Mouse (Mus musculus) heart, embryonic 14.5 days (tissue): ENCODE measurements around the gene Tbc1d20. TPM values are rescaled to one million over a fixed set of nuclear protein-coding genes. Genes with fewer than 3 reads are reported as not detected.
"Not testable (repeated sequence)": the region's sequence is repeated elsewhere in the genome, so short reads cannot be mapped to it uniquely, and the experiment has no call there.

Source experiments
- ATAC-seq: fragments of 200-750 bp; cut with Nextera tagmentation; 2 replicates; pipeline ENCODE4 v1.8.0; 2017; ENCODE audit warnings: low read depth, moderate TSS enrichment; ENCODE audit not compliant: insufficient number of reproducible peaks, insufficient read depth, low FRiP score
- H3K27ac ChIP-seq, 2 experiments: fragments of 200-500 bp in 1 of 2; fragments of 300-500 bp in 1 of 2; sonication (generic) in 1 of 2; replicated peaks in 1 of 2; 2 replicates each; pipeline ENCODE4 v1.5.1; 2012 to 2014; ENCODE audit warnings: low read depth in 2 of 2, low read length in 2 of 2, control low read depth in 1 of 2, mild to moderate bottlenecking in 1 of 2, mixed read lengths in 1 of 2; ENCODE audit not compliant: control insufficient read depth in 1 of 2, insufficient read depth in 1 of 2
- H3K27me3 ChIP-seq: fragments of 300-500 bp; sonication (generic); 2 replicates; pipeline ENCODE4 v1.6.1; 2014; ENCODE audit warnings: mild to moderate bottlenecking, low read length, control low read depth; ENCODE audit not compliant: control insufficient read depth, insufficient read depth
- H3K36me3 ChIP-seq: fragments of 300-500 bp; sonication (generic); 2 replicates; pipeline ENCODE4 v1.6.1; 2014; ENCODE audit warnings: mild to moderate bottlenecking, control low read depth, low read length, mixed read lengths; ENCODE audit not compliant: control insufficient read depth, insufficient read depth
- H3K4me1 ChIP-seq, 2 experiments: fragments of 200-500 bp in 1 of 2; fragments of 300-500 bp in 1 of 2; sonication (generic) in 1 of 2; 2 replicates each; pipeline ENCODE4 v1.6.1; 2012 to 2014; ENCODE audit warnings: low read length in 2 of 2, control low read depth in 1 of 2, mixed read lengths in 1 of 2; ENCODE audit not compliant: control insufficient read depth in 2 of 2, insufficient read depth in 2 of 2
- H3K4me2 ChIP-seq: fragments of 300-500 bp; sonication (generic); 2 replicates; pipeline ENCODE4 v1.6.1; 2014; ENCODE audit warnings: mild to moderate bottlenecking, low read length
- H3K4me3 ChIP-seq, 2 experiments: fragments of 200-500 bp in 1 of 2; fragments of 300-500 bp in 1 of 2; sonication (generic) in 1 of 2; 2 replicates each; pipeline ENCODE4 v1.5.1; 2012 to 2014; ENCODE audit warnings: low read length in 2 of 2, mild to moderate bottlenecking in 2 of 2, control low read depth in 1 of 2, low read depth in 1 of 2, moderate library complexity in 1 of 2; ENCODE audit not compliant: control insufficient read depth in 1 of 2, insufficient read depth in 1 of 2
- H3K9ac ChIP-seq: fragments of 300-500 bp; sonication (generic); 2 replicates; pipeline ENCODE4 v1.6.1; 2014; ENCODE audit warnings: mild to moderate bottlenecking, low read length
- H3K9me3 ChIP-seq: fragments of 300-500 bp; sonication (generic); 2 replicates; pipeline ENCODE4 v1.6.1; 2016; ENCODE audit warnings: low read length, control low read depth; ENCODE audit not compliant: control insufficient read depth
- WGBS: fragments of 180-500 bp; shearing (Covaris S2); extraction: QIAGEN DNeasy Blood & Tissue Kit; methylation state at CpG from one replicate; pipeline ENCODE4 v1.1.7; 2014; 5-methylcytosine and 5-hydroxymethylcytosine counted together
- polyA plus RNA-seq: library from polyadenylated mRNA; unstranded; fragments of >200 nt; fragmentation: Nextera tagmentation; extraction: Ambion mirVana; gene quantifications from 2 replicates; pipeline ENCODE4 v1.2.1, GENCODE M21; 2014

The Tbc1d20 gene
- polyA plus RNA-seq, 1 experiment from 2014 or later, result 32.2 TPM

DNA sequence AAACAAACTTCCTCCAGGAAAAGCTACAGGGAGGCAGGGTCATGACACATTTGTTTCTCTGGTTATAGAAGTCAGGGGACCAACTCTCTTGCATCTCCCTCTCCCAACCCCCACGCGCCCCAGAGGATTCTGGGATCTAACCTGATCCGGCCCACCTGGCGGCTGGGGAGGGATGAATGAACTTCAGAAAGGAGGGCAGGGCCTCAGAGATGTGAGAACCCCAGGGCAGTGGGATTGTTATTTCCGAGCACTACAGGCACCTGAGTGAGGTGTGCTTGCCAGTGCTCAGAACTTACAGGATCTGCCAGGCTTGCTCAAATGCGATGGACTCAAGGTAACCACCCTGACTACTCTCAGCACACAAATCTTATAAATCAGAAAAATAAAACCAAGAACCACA lies 51.8 kb downstream of the Tbc1d20 start:
- Histone ChIP-seq H3K9ac (no peak overlapping the region), H3K4me1 (peaks cover 12 to 18% of the 10 kb centered on the region in 2 experiments), H3K9me3 (no peaks in the 10 kb centered on the region), H3K27ac (no peak overlapping the region), H3K4me3 (no peak overlapping the region), H3K27me3 (no peaks in the 10 kb centered on the region), H3K36me3 (no peaks in the 10 kb centered on the region), H3K4me2 (no peak overlapping the region)
- ATAC-seq, result no peak
- WGBS, result 79% methylated on average over 6 of the region's 6 CpGs

GRCm38 (mm10) chr2:152346776-152347465 lies 53.3 kb downstream of the Tbc1d20 start:
- Histone ChIP-seq H3K4me3 (no peak overlapping the region), H3K4me1 (peaks cover 12 to 18% of the 10 kb centered on the region in 2 experiments), H3K36me3 (no peaks in the 10 kb centered on the region), H3K9me3 (no peaks in the 10 kb centered on the region), H3K27me3 (no peaks in the 10 kb centered on the region), H3K27ac (no peak overlapping the region), H3K9ac (peak overlapping the region; percentile 8; the same call in 1 of the 2 replicates), H3K4me2 (no peak overlapping the region)
- 18% methylated on average over 9 of the region's 9 CpGs for WGBS
- ATAC-seq, result no peak

DNA sequence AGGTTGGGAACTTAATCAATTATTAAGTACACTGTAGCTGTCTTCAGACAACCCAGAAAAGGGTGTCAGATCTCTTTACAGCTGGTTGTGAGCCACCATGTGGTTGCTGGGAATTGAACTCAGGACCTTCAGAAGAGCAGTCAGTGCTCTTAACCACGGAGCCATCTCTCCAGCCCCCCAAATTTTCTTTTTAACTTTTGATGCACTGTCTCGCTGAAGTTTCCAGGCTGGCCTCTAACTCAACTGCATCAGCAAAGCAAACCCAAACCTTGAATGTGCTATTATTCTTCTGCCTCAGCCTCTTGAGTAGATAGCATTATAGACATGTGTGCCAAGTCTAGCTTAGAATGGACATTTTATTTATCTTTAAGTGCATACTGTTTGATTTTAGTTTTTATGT lies 54.1 kb downstream of the Tbc1d20 start:
- 78% methylated on average over 2 of the region's 2 CpGs for WGBS
- Histone ChIP-seq H3K9ac (no peak overlapping the region), H3K36me3 (no peaks in the 10 kb centered on the region), H3K4me2 (no peak overlapping the region), H3K27me3 (no peaks in the 10 kb centered on the region), H3K27ac (no peak overlapping the region), H3K4me1 (peaks cover 12 to 18% of the 10 kb centered on the region in 2 experiments), H3K9me3 (no peaks in the 10 kb centered on the region), H3K4me3 (no peak overlapping the region)
- no peak for ATAC-seq

DNA sequence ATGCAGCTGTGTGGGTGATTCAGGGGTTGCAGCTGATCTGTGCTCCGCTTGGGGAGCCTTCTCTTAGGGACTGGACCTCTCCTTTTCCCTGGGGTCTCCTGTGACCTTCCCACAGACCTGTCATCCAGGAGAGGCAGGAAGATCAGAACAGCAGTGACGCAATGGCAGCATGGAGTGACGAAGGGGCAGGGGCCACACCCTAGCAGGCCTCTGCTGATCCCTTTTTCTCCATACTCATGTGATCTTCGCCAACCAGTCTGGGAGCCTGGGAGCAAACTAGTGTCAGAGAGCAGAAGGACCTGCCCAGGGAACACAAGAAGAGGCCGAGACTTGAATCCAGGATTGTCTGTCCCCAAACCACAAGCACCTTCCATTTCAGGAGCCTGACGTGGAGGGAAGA lies 55.6 kb downstream of the Tbc1d20 start:
- H3K4me3 ChIP-seq, result no peak overlapping the region
- no peaks in the 10 kb centered on the region for H3K9me3 ChIP-seq
- H3K27me3 ChIP-seq, result no peaks in the 10 kb centered on the region
- H3K27ac ChIP-seq, result no peak overlapping the region
- H3K4me2 ChIP-seq, result no peak overlapping the region
- WGBS, result 92% methylated on average over 6 of the region's 6 CpGs
- no peaks in the 10 kb centered on the region for H3K36me3 ChIP-seq
- no peak overlapping the region for H3K9ac ChIP-seq
- peaks cover 11 to 12% of the 10 kb centered on the region in 2 experiments for H3K4me1 ChIP-seq
- ATAC-seq, result no peak

- WGBS, result 86% methylated on average over 8 of the region's 8 CpGs
- Histone ChIP-seq H3K27ac (no peak overlapping the region), H3K9me3 (no peaks in the 10 kb centered on the region), H3K27me3 (no peaks in the 10 kb centered on the region), H3K4me2 (no peak overlapping the region), H3K4me1 (peaks cover 6 to 7% of the 10 kb centered on the region in 2 experiments; a peak in 3 of 4 replicates), H3K36me3 (no peaks in the 10 kb centered on the region), H3K9ac (no peak overlapping the region), H3K4me3 (no peak overlapping the region)
- peak; percentile 57 for ATAC-seq
Observed at GRCm38 (mm10) chr2:152349842-152350540, 56.4 kb downstream of the Tbc1d20 start.

DNA sequence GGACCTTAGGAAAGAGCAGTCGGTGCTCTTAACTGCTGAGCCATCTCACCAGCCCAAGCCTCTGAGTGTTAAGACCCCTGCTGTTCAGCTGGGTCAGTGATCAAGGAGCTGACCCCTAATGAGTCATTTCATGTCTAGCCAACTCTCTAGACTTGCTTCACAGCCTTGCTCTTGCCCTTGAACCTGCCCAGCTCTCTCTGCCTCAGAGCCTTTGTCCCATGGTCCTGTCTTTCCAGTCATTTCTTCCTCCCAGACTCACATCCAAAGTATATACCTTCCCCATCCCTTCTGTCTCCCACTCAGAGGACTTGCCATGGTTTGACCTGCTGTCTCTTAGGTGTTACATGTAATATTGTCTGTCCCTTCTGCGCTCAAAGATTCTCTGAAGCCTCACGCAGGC lies 63.6 kb downstream of the Tbc1d20 start:
- no peak overlapping the region for H3K27ac ChIP-seq
- ATAC-seq, result no peak
- 84% methylated on average over 3 of the region's 3 CpGs for WGBS
- H3K4me3 ChIP-seq, result no peak overlapping the region
- no peak overlapping the region for H3K9ac ChIP-seq
- H3K4me2 ChIP-seq, result no peak overlapping the region
- no peaks in the 10 kb centered on the region for H3K27me3 ChIP-seq
- no peaks in the 10 kb centered on the region for H3K9me3 ChIP-seq
- peaks cover 12 to 14% of the 10 kb centered on the region in 2 experiments for H3K4me1 ChIP-seq
- H3K36me3 ChIP-seq, result no peaks in the 10 kb centered on the region

DNA sequence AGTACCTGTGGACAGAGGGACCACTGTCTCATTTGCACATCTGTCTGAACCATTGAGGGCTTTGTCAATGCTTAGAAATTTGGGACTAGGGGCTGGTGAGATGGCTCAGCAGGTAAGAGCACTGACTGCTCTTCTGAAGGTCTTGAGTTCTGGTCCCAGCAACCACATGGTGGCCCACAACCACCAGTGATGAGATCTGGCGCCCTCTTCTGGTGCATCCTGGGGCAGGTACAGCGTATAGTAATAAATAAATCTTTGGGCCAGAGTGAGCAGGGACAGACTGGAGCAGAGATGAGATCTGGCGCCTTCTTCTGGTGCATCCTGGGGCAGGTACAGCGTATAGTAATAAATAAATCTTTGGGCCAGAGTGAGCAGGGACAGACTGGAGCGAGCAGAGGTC lies 65.3 kb downstream of the Tbc1d20 start:
- not testable (repeated sequence) for H3K36me3 ChIP-seq, H3K9me3 ChIP-seq, H3K27me3 ChIP-seq, H3K4me3 ChIP-seq, H3K4me2 ChIP-seq, H3K27ac ChIP-seq, H3K9ac ChIP-seq, ATAC-seq
- peaks cover 18 to 19% of the 10 kb centered on the region in 2 experiments for H3K4me1 ChIP-seq
- WGBS, result 81% methylated on average over 5 of the region's 5 CpGs
